Mouse (Mus musculus): ENCODE results near the gene Mybphl.
A peak's percentile ranks its signal among the peaks of the same experiment; 100 is the strongest.

The Mybphl gene

GRCm38 (mm10) chr3:108410359-108410714 is 45.6 kb downstream of the Mybphl start:
- DNase-seq (ENCODE audit: low read depth, low spot score): no peak

- DNase-seq (ENCODE audit: low read depth, low spot score): no peak
Observed at GRCm38 (mm10) chr3:108411026-108411753, 46.5 kb downstream of the Mybphl start.

GRCm38 (mm10) chr3:108411754-108412121 is 47.0 kb downstream of the Mybphl start:
- no peak for DNase-seq (ENCODE audit: low read depth, low spot score)

DNA sequence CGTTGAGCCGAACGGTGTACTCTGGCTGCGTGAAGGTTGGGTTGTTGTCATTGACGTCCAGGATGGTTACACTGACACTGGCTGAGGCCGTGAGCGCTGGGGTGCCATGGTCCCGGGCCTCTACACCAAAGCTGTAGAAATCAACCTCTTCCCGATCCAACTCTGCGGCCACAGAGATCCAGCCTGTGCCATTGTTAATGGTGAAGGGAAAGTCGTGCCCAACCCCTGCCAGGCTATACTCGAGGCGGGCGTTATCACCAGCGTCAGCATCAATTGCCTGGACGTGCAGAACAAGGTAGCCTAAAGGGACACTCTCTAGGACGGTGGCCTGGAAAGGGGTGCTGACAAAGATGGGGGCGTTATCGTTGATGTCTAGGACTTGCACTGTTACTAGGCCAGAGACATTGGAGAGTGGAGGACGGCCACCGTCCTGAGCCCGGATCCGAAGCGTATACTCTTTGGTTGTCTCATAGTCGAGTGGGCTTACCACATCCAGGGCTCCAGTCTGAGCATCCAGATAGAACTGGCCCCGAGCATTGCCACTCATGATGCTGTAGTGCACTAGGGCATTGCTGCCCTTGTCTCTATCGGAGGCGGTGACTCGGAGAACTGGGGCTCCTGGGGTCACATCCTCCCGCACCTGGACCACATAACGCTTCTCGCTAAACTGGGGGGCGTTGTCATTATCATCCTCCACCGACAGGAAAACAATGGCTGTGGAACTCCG is 49.1 kb downstream of the Mybphl start:
- no peak for DNase-seq (ENCODE audit: low read depth, low spot score)

DNA sequence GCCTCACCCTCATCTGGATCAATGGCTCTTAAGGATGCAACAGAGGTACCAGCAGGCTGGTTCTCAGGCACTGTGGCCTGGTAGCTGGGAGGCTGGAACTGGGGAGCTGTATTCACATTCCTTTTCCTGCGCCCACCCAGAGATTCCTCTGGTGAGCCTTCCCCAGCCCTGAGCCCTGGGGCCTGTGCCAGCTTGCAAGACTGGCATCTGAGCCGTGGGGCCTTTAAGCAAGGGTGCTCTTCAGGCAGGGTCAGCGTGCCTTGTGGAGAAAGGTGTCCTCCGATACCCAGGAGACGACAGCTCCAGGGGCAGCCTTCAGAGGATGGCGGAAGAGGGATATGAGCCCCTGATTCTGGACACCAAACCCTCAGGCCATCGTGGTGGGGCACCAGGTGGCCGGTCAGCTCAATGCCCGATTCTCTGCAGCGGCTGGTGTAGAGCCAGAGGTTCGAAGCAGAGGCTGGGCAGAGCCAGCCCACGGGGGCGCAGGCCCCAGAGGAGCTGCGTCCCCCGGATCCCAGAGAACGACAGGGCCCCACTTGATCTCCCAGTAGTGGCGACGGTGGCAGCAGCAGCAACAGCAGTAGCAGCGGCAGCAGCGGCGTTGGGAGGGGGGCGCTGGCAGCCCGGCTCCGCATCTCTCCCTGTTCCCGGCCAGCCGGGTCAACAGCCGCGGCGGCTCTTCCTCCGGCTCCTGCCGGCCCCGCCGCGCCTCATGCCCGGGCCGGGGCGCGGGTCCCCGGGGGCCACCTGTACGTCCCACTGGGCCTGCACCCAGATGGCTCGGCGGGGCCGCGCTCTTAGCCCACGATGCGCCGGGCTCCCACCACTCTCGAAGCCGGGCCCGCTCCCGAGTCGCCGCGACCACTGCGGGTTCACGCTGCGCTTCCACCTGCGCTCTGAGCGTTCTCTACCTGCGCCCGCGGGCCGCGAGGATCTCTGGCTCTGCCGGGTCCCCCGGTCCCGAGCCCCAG is 50.4 kb downstream of the Mybphl start, which contains the start of gene Celsr2:
Gene Celsr2, minus strand, starts transcription at position 696 of the 974 bp plus-strand sequence.
- peak; percentile 46 for DNase-seq (ENCODE audit: low read depth, low spot score)

DNA sequence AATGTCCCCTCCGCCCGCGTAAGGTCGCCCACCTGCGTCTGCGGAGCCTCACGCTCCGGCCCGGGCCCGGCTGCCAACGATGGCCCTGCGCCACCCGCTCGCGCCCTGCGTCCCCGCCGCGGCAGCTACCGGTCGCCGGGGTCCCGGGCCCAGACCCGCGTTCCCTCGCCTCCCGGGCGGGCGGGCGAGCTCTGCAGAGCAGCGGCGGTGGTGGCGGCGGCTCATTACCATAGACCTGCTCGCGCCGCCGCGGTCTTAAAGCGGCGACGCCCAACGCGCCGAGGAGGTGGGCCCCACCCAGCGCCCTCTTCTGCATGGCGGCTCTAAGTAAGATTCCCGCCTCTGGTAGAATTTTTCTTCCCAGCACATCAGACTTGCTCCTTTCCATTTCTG is 51.1 kb downstream of the Mybphl start:
- DNase-seq (ENCODE audit: low read depth, low spot score): peak; percentile 84

- no peak for DNase-seq (ENCODE audit: low read depth, low spot score)
Observed at GRCm38 (mm10) chr3:108423006-108423405, 58.3 kb downstream of the Mybphl start.

DNA sequence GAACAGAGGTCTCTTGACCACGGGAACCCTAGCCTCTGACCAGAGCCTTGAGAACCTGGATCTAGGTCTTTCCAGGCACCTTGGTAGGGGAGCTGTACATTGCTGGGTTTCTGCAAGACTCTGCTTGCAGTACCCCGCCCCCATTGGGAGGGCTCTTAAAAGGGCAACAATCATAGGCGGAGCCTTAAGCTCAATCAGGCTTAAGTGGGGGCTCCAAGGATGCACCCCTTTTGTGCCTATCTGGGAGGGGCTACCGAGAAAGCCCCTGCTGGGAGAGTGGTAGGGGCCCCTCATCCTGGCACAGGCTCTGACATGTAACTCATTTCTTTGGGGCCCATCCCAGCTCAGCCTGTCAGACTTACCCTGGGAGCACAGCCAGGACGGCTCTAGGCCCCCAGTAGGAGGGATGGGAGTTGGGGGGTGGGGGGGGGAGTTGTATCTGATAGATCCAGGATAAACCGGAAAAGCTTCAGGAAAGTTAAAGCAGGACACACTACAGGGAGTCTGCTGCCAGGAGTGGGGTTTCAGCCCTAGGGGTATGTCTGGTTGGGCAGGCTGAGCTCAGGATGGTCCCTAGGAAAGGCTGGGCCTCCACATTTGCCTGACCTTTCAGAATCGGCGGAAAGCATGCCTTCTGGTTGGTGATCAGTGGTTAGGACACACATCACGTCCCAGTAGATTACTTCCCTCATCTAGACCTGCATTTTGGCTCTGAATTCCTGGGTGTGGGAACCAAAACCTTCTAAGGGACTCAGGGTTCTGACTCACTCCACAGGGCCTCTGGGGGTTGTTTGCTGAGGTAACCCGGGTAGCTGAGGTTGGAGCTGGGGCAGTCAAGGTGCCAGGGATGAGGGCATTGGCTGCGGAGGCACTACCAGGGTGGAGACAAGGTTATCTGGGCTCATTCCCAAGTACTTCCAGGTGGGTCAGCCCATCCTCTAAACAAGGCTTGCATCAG is 59.4 kb downstream of the Mybphl start:
- no peak for DNase-seq (ENCODE audit: low read depth, low spot score)

- no peak for DNase-seq (ENCODE audit: low read depth, low spot score)
Observed at GRCm38 (mm10) chr3:108424944-108425623, 60.4 kb downstream of the Mybphl start.

GRCm38 (mm10) chr3:108425624-108426018 is 60.9 kb downstream of the Mybphl start:
- no peak for DNase-seq (ENCODE audit: low read depth, low spot score)

Measured in ZHBTc4 (cell line).